Mouse (Mus musculus) lung, adult 2 months (tissue): ENCODE data around the gene Tet1. TPM values are rescaled to one million over a fixed set of nuclear protein-coding genes. Genes with fewer than 3 reads are reported as not detected.
"Not testable (repeated sequence)": the region's sequence is repeated elsewhere in the genome, so short reads cannot be mapped to it uniquely, and the experiment has no call there.

Experiments used
- DNase-seq: peaks from one replicate; pipeline ENCODE4 v3.0.0; 2022
- H3K4me1 ChIP-seq: fragments of 200-500 bp; 2 replicates; pipeline ENCODE4 v1.6.1; 2011; ENCODE audit warnings: low read length; ENCODE audit not compliant: control insufficient read depth, insufficient read depth
- H3K4me3 ChIP-seq: fragments of 200-500 bp; replicated peaks from 2 replicates; pipeline ENCODE3; 2011; ENCODE audit warnings: low read depth, mild to moderate bottlenecking, control low read depth, low read length; ENCODE audit errors: extremely low read depth
- CTCF ChIP-seq: fragments of 200-500 bp; IDR thresholded peaks from 2 replicates; pipeline ENCODE4 v1.5.1; 2011; ENCODE audit warnings: mild to moderate bottlenecking, low read length, control low read depth; ENCODE audit not compliant: insufficient read depth
- POLR2A ChIP-seq: fragments of 200-500 bp; IDR thresholded peaks from 2 replicates; pipeline ENCODE4 v1.6.1; 2011; ENCODE audit warnings: low read depth, mild to moderate bottlenecking, control low read depth, low read length, borderline replicate concordance; ENCODE audit errors: extremely low read depth
- WGBS: fragments of 180-500 bp; shearing (Covaris S2); methylation state at CpG from one replicate; pipeline ENCODE4 v1.1.7; 2018; 5-methylcytosine and 5-hydroxymethylcytosine counted together
- polyA plus RNA-seq: library from polyadenylated mRNA; depleted of rRNA; stranded (reverse); fragments of >200 nt; gene quantifications from 2 replicates; pipeline ENCODE4 v1.2.3, GENCODE M21; 2012; rRNA removed

The Tet1 gene
- 2.4 and 3.2 TPM in 2 replicates for polyA plus RNA-seq

DNA sequence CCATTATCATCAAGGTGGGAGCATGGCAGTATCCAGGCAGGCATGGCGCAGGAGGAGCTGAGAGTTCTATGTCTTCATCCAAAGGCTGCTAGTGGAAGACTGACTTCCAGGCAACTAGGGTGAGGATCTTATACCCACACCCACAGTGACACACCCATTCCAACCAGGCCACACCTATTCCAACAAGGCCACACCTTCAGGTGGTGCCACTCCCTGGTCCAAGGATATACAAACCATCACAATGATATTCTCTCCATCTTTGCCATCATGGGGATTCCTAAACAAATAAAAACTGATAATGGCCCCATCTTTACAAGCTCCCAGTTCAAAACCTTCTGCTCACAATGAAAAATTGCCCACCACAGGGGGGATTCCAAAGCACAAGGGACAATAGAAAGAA lies at the start of gene Tet1:
Gene Tet1 (minus strand): TSS at position 101 of the 400 bp plus-strand sequence.
- H3K4me3 ChIP-seq, DNase-seq, H3K4me1 ChIP-seq: not testable (repeated sequence)
- WGBS = no CpG with 5 or more reads among the region's 1 CpGs

DNA sequence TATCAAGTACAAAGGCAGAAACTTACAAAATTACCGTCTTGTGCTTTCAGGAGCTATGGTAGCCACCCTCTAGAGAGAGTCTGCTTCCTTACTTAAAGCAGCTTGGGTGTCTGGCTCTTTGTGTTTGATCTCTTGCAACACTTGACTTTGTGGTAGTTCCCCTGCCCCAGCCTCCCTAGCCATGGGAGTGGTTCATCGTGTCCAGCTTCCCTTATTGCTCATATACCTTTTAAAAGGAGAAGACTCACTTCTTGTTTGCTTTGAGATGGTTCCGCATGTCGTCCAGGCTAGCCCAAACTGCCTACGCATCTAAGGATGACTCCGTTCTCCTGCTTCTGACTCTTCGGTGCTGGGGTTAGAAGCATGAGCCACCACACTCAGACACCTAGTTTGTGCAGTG lies 39.8 kb upstream of the Tet1 start:
- DNase-seq = no peak
- H3K4me1 ChIP-seq = no peaks in the 10 kb centered on the region
- H3K4me3 ChIP-seq = no peak overlapping the region
- no peak for TF ChIP-seq POLR2A
- no peak for TF ChIP-seq CTCF
- 88% methylated on average over 7 of the region's 7 CpGs for WGBS

DNA sequence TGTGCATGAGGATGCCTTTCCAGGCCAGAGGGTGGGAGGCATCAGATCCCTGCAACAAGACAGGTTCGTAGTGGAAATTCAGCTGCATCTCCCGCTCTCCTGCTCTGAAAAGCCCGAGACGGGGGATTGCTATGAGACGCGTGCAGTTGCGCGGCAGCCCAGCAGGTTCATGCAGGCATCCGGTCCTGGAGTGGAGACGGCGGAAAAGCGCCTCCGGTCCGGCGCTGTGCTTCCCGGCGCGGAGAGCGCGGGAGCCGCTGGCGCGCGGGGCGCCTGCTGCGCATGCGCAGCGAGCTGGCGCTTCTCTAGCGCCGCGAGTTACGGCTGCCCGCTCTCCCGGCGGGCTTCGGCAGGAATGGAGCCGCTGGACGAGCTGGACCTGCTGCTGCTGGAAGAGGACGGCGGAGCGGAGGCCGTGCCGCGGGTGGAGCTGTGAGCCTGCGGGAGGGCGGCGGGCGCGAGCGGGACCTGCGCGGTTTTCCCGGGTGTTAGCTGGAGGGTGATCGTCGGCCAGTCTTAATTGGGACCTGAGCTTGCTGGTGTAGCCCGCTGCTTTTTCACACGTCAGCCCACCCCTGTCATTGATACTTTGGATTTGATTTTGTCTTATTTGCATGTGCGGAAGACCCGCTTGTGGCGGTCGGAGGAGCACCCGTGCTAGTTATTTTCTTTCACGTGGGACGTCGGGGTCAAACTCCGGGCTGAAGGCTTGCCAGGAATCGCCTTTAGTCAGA lies 38.1 kb upstream of the Tet1 start, which contains the start of gene Dna2:
Gene Dna2 (plus strand): TSS at position 289 of the 734 bp plus-strand sequence.
- DNase-seq = peak; percentile 69
- Histone ChIP-seq H3K4me3 (peak within 1 kb of the TSS; percentile 77), H3K4me1 (no peaks in the 10 kb centered on the region)
- TF ChIP-seq CTCF (0 out of 2 replicates have a peak, but pooled peaks have one; percentile 18), POLR2A (no peak)
- under 1% methylated on average over 67 of the region's 68 CpGs for WGBS

DNA sequence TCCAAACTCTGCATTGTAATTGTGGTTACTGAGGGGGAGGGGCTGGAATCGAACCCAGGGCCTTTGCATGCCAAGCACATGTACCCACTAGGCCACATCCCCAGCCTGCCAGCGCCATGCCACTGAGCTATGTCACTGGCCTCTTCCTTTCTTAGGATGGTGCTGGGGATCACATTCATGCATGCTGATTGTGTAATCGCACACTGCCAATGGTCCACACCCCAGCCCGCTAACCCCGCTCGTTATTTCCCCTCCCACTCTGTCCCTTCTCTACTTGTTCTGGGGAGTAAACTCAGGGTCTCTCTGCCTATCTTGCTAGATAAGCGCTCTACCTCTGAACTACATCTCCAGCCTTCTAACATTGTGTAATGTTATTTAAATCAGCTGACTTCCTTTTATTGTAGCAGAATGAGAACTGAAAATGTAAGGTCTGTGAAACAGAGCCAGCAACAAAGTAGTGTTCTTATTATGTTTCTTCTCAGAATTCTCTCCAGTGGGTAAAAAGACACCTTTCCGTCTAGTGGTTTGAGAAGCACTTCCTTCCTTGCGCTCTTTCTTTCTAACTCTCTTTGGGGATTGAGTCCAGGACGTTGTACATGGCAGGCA lies 36.3 kb upstream of the Tet1 start:
- TF ChIP-seq CTCF (no peak), POLR2A (no peak)
- no peak overlapping the region for H3K4me3 ChIP-seq
- WGBS = 74% methylated on average over 10 of the region's 10 CpGs
- no peak for DNase-seq
- H3K4me1 ChIP-seq = no peaks in the 10 kb centered on the region

DNA sequence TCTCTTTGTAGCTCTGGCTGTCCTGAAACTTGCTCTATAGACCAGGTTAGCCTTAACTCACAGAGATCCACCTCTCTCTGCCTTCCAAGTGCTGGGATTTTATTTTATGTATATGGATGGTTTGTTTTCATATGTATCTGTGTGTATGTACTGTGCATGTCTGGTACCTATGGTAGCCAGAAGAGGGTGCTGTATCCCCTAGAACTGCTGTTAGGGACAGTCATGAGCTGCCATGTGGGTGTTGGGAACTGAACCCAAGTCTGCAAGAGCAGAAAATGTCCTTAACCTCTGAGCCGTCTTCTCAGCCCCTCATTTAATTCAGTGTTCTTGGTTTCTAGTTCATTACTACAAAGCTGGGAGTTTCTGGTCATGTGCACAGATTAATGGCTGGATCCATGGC lies 23.6 kb upstream of the Tet1 start:
- DNase-seq = no peak
- no peak overlapping the region for H3K4me3 ChIP-seq
- TF ChIP-seq POLR2A = no peak
- TF ChIP-seq CTCF = no peak
- H3K4me1 ChIP-seq = no peaks in the 10 kb centered on the region
- WGBS = 98% methylated on average over 1 of the region's 1 CpGs

DNA sequence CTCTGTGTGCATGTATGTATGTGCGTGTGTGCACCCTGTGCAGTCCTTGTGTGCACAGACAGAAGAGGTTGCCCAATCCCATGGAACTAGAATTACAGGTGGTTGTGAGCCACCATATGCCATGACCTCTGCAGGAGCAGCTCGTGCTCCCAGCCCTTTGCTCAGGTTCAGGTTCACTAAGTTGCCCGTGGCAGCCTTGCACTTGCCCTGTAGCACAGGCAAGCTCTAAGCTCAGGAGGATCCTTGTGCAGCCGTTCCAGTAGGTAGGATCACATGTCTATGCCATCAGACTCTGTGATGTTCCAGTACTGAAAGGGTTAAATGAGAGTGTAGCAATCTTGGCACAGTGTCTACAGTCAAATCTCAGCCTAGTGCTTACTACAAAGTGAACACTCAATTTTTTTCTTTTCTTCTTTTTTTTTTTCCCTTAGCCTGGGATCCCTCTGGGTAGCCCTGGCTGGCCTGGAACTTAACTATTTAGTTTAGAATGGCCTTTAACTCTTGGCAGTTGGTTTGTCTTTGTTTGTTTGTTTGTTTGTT lies 15.4 kb upstream of the Tet1 start:
- H3K4me1 ChIP-seq = peaks cover 9% of the 10 kb centered on the region
- H3K4me3 ChIP-seq = no peak overlapping the region
- no peak for DNase-seq
- no peak for TF ChIP-seq CTCF
- no peak for TF ChIP-seq POLR2A
- WGBS = 77% methylated on average over 4 of the region's 4 CpGs

DNA sequence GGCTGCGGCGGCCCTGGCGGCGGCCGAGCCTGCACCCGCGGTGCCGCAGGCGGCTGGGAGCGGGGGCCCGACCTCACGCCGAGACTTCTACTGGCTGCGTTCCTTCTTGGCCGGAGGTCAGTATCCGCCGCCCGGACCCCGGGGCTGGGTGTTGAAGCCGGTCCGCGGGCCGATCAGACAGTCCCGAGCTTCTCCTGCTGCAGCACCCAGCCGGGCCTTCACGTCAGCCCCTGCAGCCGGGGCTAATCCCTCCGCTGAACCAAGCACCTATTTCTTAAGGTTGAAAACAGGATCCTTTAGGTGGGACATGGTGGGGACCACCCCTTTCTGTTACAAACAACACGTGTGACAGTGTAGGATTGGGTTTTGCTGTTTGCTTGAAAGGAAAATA lies 12.0 kb upstream of the Tet1 start:
- peaks cover 9% of the 10 kb centered on the region for H3K4me1 ChIP-seq
- under 1% methylated on average over 29 of the region's 29 CpGs for WGBS
- TF ChIP-seq POLR2A = no peak
- TF ChIP-seq CTCF = no peak
- H3K4me3 ChIP-seq = peak overlapping the region; percentile 71
- no peak for DNase-seq

DNA sequence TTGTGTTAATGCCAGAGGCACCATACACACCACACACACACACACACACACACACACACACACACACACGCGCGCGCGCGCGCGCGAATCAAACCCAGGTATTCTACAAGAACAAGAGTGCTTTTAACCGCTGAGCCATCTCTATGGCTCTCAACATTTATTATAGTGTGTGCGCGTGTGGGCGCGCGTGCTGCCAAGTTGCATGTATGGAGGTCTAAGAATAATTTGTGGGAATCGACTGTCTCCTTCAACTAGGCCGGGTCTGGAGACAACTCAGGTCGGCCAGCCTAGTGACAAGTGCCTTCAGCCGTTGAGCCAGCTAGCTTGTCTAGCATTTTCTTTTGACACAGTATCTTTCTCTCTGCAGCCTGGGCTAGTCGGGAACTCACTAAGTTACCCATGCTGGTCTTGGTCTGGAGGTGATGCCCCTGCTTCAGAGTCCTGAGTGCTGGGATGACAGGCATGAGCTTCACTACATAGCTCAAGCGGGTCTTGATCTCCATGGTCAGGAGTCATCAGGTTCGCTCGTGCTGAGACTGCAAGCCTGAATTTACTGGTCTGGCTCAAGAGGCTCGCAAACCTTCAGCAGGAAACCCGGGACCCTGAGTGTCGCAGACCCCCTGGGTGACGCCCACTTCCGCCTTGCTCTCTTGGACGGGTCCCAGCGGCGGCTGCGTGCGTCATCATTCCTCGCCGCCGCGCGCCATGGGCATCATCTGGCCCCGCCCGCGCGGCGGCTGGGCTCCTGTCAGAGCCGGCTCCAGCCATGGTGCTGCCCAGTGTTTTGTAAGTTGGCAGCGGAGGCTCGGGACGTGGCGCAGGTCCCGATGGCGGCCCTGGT lies 11.3 kb upstream of the Tet1 start, which contains the start of gene Slc25a16:
Gene Slc25a16 (plus strand): TSS at position 709 of the 841 bp plus-strand sequence.
- Histone ChIP-seq H3K4me1 (peaks cover 9% of the 10 kb centered on the region), H3K4me3 (peak within 1 kb of the TSS; percentile 71)
- DNase-seq = peak; percentile 92
- TF ChIP-seq POLR2A = peak; percentile 73; the same call in 1 of the 2 replicates
- TF ChIP-seq CTCF = no peak
- WGBS = 4% methylated on average over 50 of the region's 50 CpGs

DNA sequence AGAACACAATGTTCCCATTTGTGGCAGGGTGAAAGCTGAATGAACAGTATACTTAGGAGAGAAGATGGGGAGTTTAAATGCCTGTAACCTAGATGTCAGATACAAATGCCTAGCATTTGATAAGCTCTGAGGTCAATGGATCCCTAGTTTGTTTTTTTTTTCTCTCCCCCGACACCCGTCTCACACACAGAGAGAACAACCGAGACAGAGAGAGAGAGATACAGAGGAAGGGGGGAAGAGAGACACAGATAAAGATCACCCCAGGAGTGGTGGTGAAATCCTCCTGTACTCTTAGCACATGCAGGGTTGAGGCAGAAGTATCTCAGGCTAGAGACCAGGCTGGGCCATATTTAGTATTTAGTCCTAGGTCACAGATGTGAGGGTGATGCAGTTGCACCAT lies 10.2 kb upstream of the Tet1 start:
- DNase-seq = no peak
- 76% methylated on average over 3 of the region's 3 CpGs for WGBS
- peaks cover 6% of the 10 kb centered on the region for H3K4me1 ChIP-seq
- H3K4me3 ChIP-seq = no peak overlapping the region
- TF ChIP-seq CTCF (no peak), POLR2A (no peak)

DNA sequence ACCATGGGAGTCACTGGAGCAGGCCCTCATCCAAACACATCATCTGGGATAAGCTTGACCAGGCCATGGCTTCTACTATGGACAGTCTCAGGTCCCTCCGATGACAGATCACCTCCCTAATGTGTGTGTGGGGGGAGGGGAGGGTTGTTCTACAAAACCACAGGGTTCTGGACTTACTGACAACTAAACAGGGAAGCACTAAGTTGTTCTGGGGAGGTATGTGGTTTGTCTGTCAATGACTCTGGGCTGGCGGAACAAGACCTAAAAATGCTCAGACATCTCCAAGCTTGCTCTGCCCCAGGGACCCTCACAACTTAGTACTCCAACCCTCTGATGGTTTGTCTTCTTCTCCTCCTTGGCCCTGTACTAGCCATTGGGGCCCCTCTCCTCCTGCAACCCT lies 2.3 kb upstream of the Tet1 start:
- Histone ChIP-seq H3K4me3 (no peak overlapping the region), H3K4me1 (no peaks in the 10 kb centered on the region)
- DNase-seq = no peak
- WGBS = 75% methylated on average over 2 of the region's 2 CpGs
- TF ChIP-seq POLR2A (no peak), CTCF (no peak)
